Mouse (Mus musculus) myocyte (in vitro differentiated cells): ENCODE measurements around the gene Taf8. TPM values are rescaled to one million over a fixed set of nuclear protein-coding genes. Genes with fewer than 3 reads are reported as not detected.

ENCODE experiments used
- H3K27me3 ChIP-seq: one replicate; pipeline ENCODE4 v1.6.1; 2011; ENCODE audit not compliant: control insufficient read depth, insufficient read depth, insufficient read length
- H3K36me3 ChIP-seq: one replicate; pipeline ENCODE4 v1.6.1; 2011; ENCODE audit not compliant: control insufficient read depth, insufficient read depth
- H3K4me2 ChIP-seq: one replicate; pipeline ENCODE4 v1.6.1; 2011; ENCODE audit warnings: low read depth, control low read depth
- H3K4me3 ChIP-seq: one replicate; pipeline ENCODE4 v1.5.1; 2011; ENCODE audit warnings: mild to moderate bottlenecking, control low read depth, moderate library complexity
- H3K79me2 ChIP-seq: one replicate; pipeline ENCODE4 v1.6.1; 2011; ENCODE audit not compliant: control insufficient read depth, insufficient read depth
- H3ac ChIP-seq: one replicate; pipeline ENCODE4 v1.6.1; 2011; ENCODE audit not compliant: control insufficient read depth, insufficient read length
- CEBPB ChIP-seq: IDR thresholded peaks from 2 replicates; pipeline ENCODE4 v1.6.1; 2011; ENCODE audit warnings: mild to moderate bottlenecking, moderate library complexity; ENCODE audit not compliant: poor library complexity, insufficient read depth, severe bottlenecking
- E2F4 ChIP-seq: IDR thresholded peaks from one replicate; pipeline ENCODE4 v1.6.1; 2011; ENCODE audit warnings: mild to moderate bottlenecking, control low read depth, moderate library complexity; ENCODE audit not compliant: insufficient read depth
- MAX ChIP-seq: IDR thresholded peaks from one replicate; pipeline ENCODE4 v1.6.1; 2011; ENCODE audit warnings: low read depth, mild to moderate bottlenecking, control low read depth
- MYOD1 ChIP-seq, 3 experiments: IDR thresholded peaks; one replicate each; pipeline ENCODE4 v1.6.1; 2011; ENCODE audit warnings: control low read depth in 2 of 3, low read depth in 2 of 3, mild to moderate bottlenecking in 2 of 3, moderate library complexity in 1 of 3; ENCODE audit not compliant: insufficient read length in 2 of 3, control insufficient read depth in 1 of 3
- MYOG ChIP-seq, 3 experiments: IDR thresholded peaks; one replicate each; pipeline ENCODE4 v1.6.1; 2011; ENCODE audit warnings: control low read depth in 2 of 3, low read depth in 2 of 3, mild to moderate bottlenecking in 2 of 3; ENCODE audit not compliant: insufficient read length in 2 of 3, control insufficient read depth in 1 of 3, insufficient read depth in 1 of 3
- POLR2A ChIP-seq: IDR thresholded peaks from one replicate; pipeline ENCODE4 v1.6.1; 2011; ENCODE audit warnings: low read depth, mild to moderate bottlenecking, control low read depth, moderate library complexity; ENCODE audit not compliant: insufficient read length
- POLR2AphosphoS2 ChIP-seq: IDR thresholded peaks from one replicate; pipeline ENCODE4 v1.6.1; 2011; ENCODE audit warnings: low read depth, control low read depth; ENCODE audit not compliant: insufficient read length
- REST ChIP-seq: IDR thresholded peaks from one replicate; pipeline ENCODE4 v1.6.1; 2011; ENCODE audit warnings: mild to moderate bottlenecking, control low read depth, moderate library complexity; ENCODE audit not compliant: insufficient read depth, insufficient read length
- SRF ChIP-seq: IDR thresholded peaks from one replicate; pipeline ENCODE4 v1.6.1; 2011; ENCODE audit warnings: low read depth; ENCODE audit not compliant: control insufficient read depth, insufficient read length
- TCF12 ChIP-seq: IDR thresholded peaks from one replicate; pipeline ENCODE4 v1.6.1; 2011; ENCODE audit warnings: mild to moderate bottlenecking, control low read depth; ENCODE audit not compliant: poor library complexity, insufficient read depth, severe bottlenecking
- TCF3 ChIP-seq: IDR thresholded peaks from one replicate; pipeline ENCODE4 v1.6.1; 2011; ENCODE audit warnings: low read depth, control low read depth; ENCODE audit not compliant: insufficient read length
- USF1 ChIP-seq: IDR thresholded peaks from one replicate; pipeline ENCODE4 v1.6.1; 2011; ENCODE audit warnings: low read depth, mild to moderate bottlenecking, control low read depth, moderate library complexity
- polyA plus RNA-seq: library from polyadenylated mRNA; unstranded; fragments of >200 nt; fragmentation: generic; extraction: Trizol; gene quantifications from one replicate; pipeline ENCODE4 v1.2.1, GENCODE M21; 2012; ENCODE audit warnings: missing spikeins

The Taf8 gene
- polyA plus RNA-seq, 1 experiment, result 13.4 TPM

DNA sequence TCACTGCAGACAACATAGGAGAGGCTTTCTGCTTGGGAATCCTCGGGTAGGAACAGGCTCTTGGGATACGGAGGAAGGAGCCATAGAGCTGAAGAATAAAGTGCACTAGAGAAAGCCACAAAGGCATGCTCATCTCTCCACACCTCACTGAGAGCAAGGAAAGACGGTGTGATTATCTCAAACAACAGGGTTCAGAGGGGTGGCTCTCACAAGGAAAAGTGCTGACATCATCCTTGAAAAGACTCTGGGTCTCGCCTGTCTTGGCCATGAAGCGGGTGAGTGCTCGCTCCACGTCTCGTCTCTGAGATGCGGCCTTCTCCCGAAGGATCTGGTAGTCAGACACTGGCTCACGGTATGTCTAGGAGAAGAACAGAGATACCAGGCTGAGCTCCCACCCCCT lies 8.0 kb downstream of the Taf8 start:
- no peak overlapping the region for H3K4me3 ChIP-seq
- H3K79me2 ChIP-seq, result no peaks in the 10 kb centered on the region
- no peak for TF ChIP-seq SRF
- TF ChIP-seq POLR2A, result no peak
- TF ChIP-seq TCF12, result no peak
- no peak for TF ChIP-seq MYOD1 (IDR thresholded peaks at IDR 0.05; ENCODE audit: control insufficient read depth in 1 of 3, insufficient read length in 2 of 3, low read depth in 2 of 3)
- TF ChIP-seq POLR2AphosphoS2, result no peak
- TF ChIP-seq E2F4, result no peak
- no peak for TF ChIP-seq MYOG (IDR thresholded peaks at IDR 0.05; ENCODE audit: control insufficient read depth in 1 of 3, insufficient read depth in 1 of 3, insufficient read length in 2 of 3, low read depth in 2 of 3)
- TF ChIP-seq CEBPB, result no peak
- TF ChIP-seq MAX, result no peak
- TF ChIP-seq REST, result no peak
- TF ChIP-seq TCF3, result no peak
- no peaks in the 10 kb centered on the region for H3K27me3 ChIP-seq
- H3K36me3 ChIP-seq, result peaks cover 33% of the 10 kb centered on the region
- no peak overlapping the region for H3ac ChIP-seq
- no peak overlapping the region for H3K4me2 ChIP-seq

DNA sequence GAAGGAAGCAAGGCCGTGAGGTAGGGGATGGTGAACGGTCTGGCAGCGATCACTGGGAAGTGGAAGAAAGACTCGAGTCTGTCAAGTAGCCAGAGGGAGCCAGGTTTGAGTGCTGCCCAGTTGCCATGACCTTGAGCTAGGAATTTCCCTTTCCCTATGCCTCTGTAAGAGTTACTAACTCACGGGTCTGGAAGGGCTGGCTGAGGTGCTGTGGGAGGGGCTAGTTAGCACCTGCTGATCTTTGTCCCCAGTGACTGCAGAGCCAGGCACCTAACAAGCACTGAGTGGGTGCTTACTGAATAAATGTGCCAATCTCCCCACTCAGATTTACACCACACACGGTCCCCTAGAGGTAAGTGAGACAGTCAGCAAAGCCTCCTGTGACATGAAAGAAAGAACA lies 8.4 kb downstream of the Taf8 start:
- H3K27me3 ChIP-seq, result no peaks in the 10 kb centered on the region
- H3K36me3 ChIP-seq, result peaks cover 31% of the 10 kb centered on the region
- H3K79me2 ChIP-seq, result no peaks in the 10 kb centered on the region
- no peak overlapping the region for H3ac ChIP-seq
- TF ChIP-seq POLR2A (no peak), MAX (no peak), POLR2AphosphoS2 (no peak)
- H3K4me3 ChIP-seq, result no peak overlapping the region
- H3K4me2 ChIP-seq, result no peak overlapping the region

DNA sequence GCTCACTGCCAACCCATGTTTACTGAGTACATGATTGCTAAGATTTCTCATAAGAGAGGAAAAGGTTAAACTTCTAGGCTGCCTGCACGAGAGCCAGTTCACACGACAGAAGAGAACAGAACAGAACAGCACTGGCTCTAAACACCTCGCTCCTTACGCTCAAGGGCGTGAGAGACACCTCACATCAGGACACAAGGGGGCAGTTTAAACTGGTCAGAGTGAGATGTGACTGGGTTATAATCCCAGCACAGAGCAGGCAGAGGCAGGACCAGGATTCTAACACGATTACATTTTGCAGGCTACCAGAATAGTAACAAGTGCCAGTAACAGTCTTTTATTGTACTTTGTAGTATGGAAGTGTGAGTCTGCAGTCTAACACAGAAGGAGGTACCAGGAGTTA lies 9.4 kb downstream of the Taf8 start:
- H3K27me3 ChIP-seq, result no peaks in the 10 kb centered on the region

DNA sequence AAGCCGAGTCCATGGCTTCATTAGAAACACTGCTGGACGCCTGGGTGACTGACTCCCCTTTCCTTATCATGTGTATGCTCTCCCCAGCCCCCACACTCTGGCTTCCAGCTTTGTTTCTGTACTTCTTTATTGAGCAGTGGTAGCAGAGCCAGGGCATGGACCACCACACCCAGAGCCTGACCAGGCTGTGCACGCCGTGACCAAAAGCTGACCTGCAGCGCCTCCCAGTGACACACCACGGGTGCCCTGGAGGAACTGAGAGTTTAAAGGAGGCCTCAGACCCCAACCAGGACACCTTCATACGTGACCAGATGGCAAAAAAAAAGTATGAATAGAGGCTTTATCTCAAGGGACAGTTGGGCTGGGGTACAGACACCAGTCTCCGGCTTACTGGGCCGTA lies 11.3 kb downstream of the Taf8 start:
- no peaks in the 10 kb centered on the region for H3K27me3 ChIP-seq
- no peak overlapping the region for H3ac ChIP-seq
- peaks cover 31% of the 10 kb centered on the region for H3K36me3 ChIP-seq
- H3K4me3 ChIP-seq, result no peak overlapping the region
- no peak overlapping the region for H3K4me2 ChIP-seq
- TF ChIP-seq TCF12 (no peak), TCF3 (no peak), E2F4 (no peak), SRF (no peak)
- no peaks in the 10 kb centered on the region for H3K79me2 ChIP-seq

More for the DNA sequence above, 9.4 kb downstream of the Taf8 start:
- H3K4me2 ChIP-seq, result no peak overlapping the region
- no peak overlapping the region for H3ac ChIP-seq
- peaks cover 31% of the 10 kb centered on the region for H3K36me3 ChIP-seq
- H3K79me2 ChIP-seq, result no peaks in the 10 kb centered on the region
- TF ChIP-seq REST, result no peak
- no peak for TF ChIP-seq SRF
- no peak for TF ChIP-seq USF1
- no peak for TF ChIP-seq E2F4
- no peak for TF ChIP-seq MYOG (IDR thresholded peaks at IDR 0.05; ENCODE audit: control insufficient read depth in 1 of 3, insufficient read depth in 1 of 3, insufficient read length in 2 of 3, low read depth in 2 of 3)
- TF ChIP-seq MAX, result no peak
- TF ChIP-seq TCF3, result no peak
- no peak for TF ChIP-seq POLR2AphosphoS2
- no peak overlapping the region for H3K4me3 ChIP-seq

DNA sequence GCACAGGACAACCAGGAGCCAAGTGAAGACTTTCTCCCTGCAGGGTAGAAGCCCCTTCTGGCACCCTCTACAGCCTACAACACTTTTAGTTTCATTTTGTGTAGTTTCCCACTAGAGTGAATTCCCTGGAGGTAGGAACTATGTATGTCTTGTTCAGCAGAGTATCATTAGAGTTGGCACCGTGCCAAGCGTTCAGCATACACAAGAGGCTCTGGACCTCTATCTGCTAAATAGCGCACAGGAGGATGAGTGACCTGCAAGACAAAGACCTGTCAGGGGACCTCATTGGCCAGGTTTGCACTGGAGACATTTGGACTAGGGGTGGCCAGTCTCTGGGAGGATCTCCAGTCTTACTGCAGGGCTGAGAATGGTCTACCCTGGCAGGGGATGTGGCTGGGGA lies 16.3 kb downstream of the Taf8 start:
- H3K4me3 ChIP-seq, result no peak overlapping the region
- no peak overlapping the region for H3ac ChIP-seq
- H3K4me2 ChIP-seq, result no peak overlapping the region
- no peaks in the 10 kb centered on the region for H3K27me3 ChIP-seq
- TF ChIP-seq TCF3 (no peak), MAX (no peak), MYOG (IDR thresholded peaks at IDR 0.05; ENCODE audit: control insufficient read depth in 1 of 3, insufficient read depth in 1 of 3, insufficient read length in 2 of 3, low read depth in 2 of 3) (no peak), SRF (no peak), E2F4 (no peak), TCF12 (no peak)
- no peaks in the 10 kb centered on the region for H3K79me2 ChIP-seq
- peaks cover 6% of the 10 kb centered on the region for H3K36me3 ChIP-seq

DNA sequence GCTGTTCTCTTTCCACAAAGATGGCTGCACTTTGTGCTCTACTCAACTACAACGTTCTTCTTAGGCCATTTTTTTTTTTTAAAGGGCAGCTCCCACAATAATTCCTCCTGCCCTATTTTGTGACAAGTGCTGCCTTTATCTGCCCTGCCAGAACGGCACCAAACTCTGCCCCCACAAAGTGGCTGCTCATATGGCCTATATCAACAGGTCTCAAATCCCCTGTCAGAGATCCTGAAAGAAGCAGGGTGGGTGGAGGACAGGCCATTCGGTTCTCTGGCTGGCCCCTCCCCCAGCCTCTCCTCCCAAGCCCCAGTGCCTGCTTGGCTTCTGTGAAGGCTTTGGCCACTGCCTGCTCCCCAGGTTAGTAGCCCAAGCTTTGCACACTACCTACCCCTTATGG lies 17.1 kb downstream of the Taf8 start:
- TF ChIP-seq POLR2A, result no peak
- no peak for TF ChIP-seq MYOD1 (IDR thresholded peaks at IDR 0.05; ENCODE audit: control insufficient read depth in 1 of 3, insufficient read length in 2 of 3, low read depth in 2 of 3)
- no peak for TF ChIP-seq SRF
- no peak for TF ChIP-seq USF1
- TF ChIP-seq MYOG (IDR thresholded peaks at IDR 0.05; ENCODE audit: control insufficient read depth in 1 of 3, insufficient read depth in 1 of 3, insufficient read length in 2 of 3, low read depth in 2 of 3), result no peak
- no peak for TF ChIP-seq TCF3
- no peak for TF ChIP-seq TCF12
- H3K36me3 ChIP-seq, result no peaks in the 10 kb centered on the region

More for the DNA sequence above, 17.1 kb downstream of the Taf8 start:
- no peak overlapping the region for H3K4me3 ChIP-seq
- H3ac ChIP-seq, result no peak overlapping the region
- H3K27me3 ChIP-seq, result no peaks in the 10 kb centered on the region
- no peaks in the 10 kb centered on the region for H3K79me2 ChIP-seq
- peak overlapping the region; percentile 4 for H3K4me2 ChIP-seq
